Mouse (Mus musculus) midbrain, embryonic 13.5 days (tissue): ENCODE measurements around the gene Zic5. TPM values are rescaled to one million over a fixed set of nuclear protein-coding genes. Genes with fewer than 3 reads are reported as not detected.

ENCODE experiments used
- ATAC-seq: fragments of 200-750 bp; cut with Nextera tagmentation; 2 replicates; pipeline ENCODE4 v1.8.0; 2017; ENCODE audit warnings: mild to moderate bottlenecking, moderate TSS enrichment, moderate library complexity
- H3K27ac ChIP-seq: fragments of 300-500 bp; sonication (generic); 2 replicates; pipeline ENCODE4 v1.5.1; 2015; ENCODE audit warnings: inconsistent platforms, mild to moderate bottlenecking, moderate library complexity
- H3K27me3 ChIP-seq: fragments of 300-500 bp; sonication (generic); 2 replicates; pipeline ENCODE4 v1.6.1; 2015; ENCODE audit warnings: mild to moderate bottlenecking, inconsistent platforms
- H3K36me3 ChIP-seq: fragments of 300-500 bp; sonication (generic); 2 replicates; pipeline ENCODE4 v1.6.1; 2015; ENCODE audit warnings: mild to moderate bottlenecking, inconsistent platforms
- H3K4me1 ChIP-seq: fragments of 300-500 bp; sonication (generic); replicated peaks from 2 replicates; pipeline ENCODE4 v1.6.1; 2015; ENCODE audit warnings: inconsistent platforms
- H3K4me2 ChIP-seq: fragments of 300-500 bp; sonication (generic); replicated peaks from 2 replicates; pipeline ENCODE4 v1.6.1; 2015; ENCODE audit warnings: moderate library complexity, mild to moderate bottlenecking, inconsistent platforms
- H3K4me3 ChIP-seq: fragments of 300-500 bp; sonication (generic); replicated peaks from 2 replicates; pipeline ENCODE4 v1.5.1; 2015; ENCODE audit warnings: mild to moderate bottlenecking, inconsistent platforms
- H3K9ac ChIP-seq: fragments of 300-500 bp; sonication (generic); replicated peaks from 2 replicates; pipeline ENCODE4 v1.6.1; 2015; ENCODE audit warnings: mild to moderate bottlenecking, inconsistent platforms
- H3K9me3 ChIP-seq: fragments of 300-500 bp; sonication (generic); 2 replicates; pipeline ENCODE4 v1.6.1; 2016; ENCODE audit warnings: mild to moderate bottlenecking, inconsistent platforms
- WGBS: fragments of 180-500 bp; shearing (Covaris S2); methylation state at CpG from one replicate; pipeline ENCODE4 v1.1.7; 2015; 5-methylcytosine and 5-hydroxymethylcytosine counted together
- polyA plus RNA-seq: library from polyadenylated mRNA; unstranded; fragments of >200 nt; fragmentation: Nextera tagmentation; extraction: Ambion mirVana; gene quantifications from 2 replicates; pipeline ENCODE4 v1.2.1, GENCODE M21; 2015

Gene Zic5
- polyA plus RNA-seq, 1 experiment from 2014 or later, result 15.5 TPM

- no peaks in the 10 kb centered on the region for H3K36me3 ChIP-seq
- peaks cover 57% of the 10 kb centered on the region for H3K4me1 ChIP-seq
- H3K9ac ChIP-seq, result peak within 1 kb of the TSS; percentile 67
- H3K27me3 ChIP-seq, result peaks cover 94% of the 10 kb centered on the region
- WGBS, result 1% methylated on average over 56 of the region's 59 CpGs
- H3K4me2 ChIP-seq, result peak within 1 kb of the TSS; percentile 65
- peak within 1 kb of the TSS; percentile 81 for H3K27ac ChIP-seq
- peak; percentile 41 for ATAC-seq
- H3K9me3 ChIP-seq, result no peaks in the 10 kb centered on the region
- H3K4me3 ChIP-seq, result peak within 1 kb of the TSS; percentile 43
Observed at GRCm38 (mm10) chr14:122450496-122451382, 14.7 kb downstream of the Zic5 start, which contains the start of gene Gm5089. Gene Gm5089, minus strand, starts transcription at chr14:122451115.

DNA sequence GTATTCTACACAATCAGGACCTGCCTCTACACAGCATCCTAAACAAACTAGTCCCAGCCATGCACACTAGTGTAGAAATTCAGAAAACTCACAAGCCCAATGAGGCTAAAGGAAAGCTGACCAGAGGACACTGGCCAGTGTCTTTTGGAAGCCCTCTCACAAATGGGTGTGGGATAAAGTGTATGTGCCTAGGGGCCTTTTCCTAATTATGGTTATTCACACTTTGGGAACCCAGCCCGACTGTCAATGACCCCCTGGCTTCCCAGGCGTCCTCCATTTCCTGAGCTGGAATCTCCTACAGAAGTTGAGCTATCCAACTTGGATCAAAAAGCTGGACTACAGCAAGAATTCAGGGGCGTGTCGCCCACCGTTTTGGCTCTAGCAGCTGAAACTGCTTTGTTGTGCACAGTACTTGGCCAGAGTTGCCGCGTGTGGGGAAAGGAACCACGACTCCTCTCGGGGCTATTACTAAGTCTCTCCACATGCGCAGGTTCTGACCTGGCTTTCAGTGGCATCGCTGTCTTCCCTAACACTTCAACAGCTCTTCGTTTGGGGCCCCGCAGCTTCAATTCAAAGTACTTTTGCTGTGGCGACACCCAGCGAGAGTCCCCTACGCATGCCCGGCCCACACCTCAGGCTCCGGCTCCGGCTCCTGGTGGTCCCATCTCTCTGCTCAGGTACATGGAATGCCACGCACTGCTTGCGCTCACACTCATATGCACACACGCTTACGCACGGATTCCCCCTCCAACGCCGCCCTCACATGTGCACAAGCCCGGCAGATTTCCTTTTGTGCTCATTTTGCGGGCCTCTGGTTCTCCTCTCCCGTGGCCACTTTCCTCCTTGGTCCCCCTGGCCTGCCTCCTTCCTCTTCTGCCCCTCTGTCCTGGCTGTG, 15.6 kb downstream of the Zic5 start:
- H3K9me3 ChIP-seq, result no peaks in the 10 kb centered on the region
- H3K4me1 ChIP-seq, result peaks cover 51% of the 10 kb centered on the region
- H3K27me3 ChIP-seq, result peaks cover 90% of the 10 kb centered on the region
- H3K36me3 ChIP-seq, result no peaks in the 10 kb centered on the region
- peak; percentile 7; the same call in 1 of the 2 replicates for ATAC-seq
- peak overlapping the region; percentile 67 for H3K9ac ChIP-seq
- 3% methylated on average over 29 of the region's 29 CpGs for WGBS
- peak overlapping the region; percentile 43 for H3K4me3 ChIP-seq
- H3K4me2 ChIP-seq, result peak overlapping the region; percentile 65
- peak overlapping the region; percentile 81 for H3K27ac ChIP-seq

GRCm38 (mm10) chr14:122436850-122437249, 28.6 kb downstream of the Zic5 start:
- H3K9me3 ChIP-seq, result no peaks in the 10 kb centered on the region; the same call in 1 of the 2 replicates
- no peaks in the 10 kb centered on the region for H3K4me1 ChIP-seq
- no peaks in the 10 kb centered on the region for H3K36me3 ChIP-seq
- WGBS, result 68% methylated on average over 10 of the region's 10 CpGs
- H3K9ac ChIP-seq, result no peak overlapping the region
- no peak overlapping the region for H3K4me3 ChIP-seq
- ATAC-seq, result no peak
- H3K27ac ChIP-seq, result no peak overlapping the region
- H3K27me3 ChIP-seq, result peaks cover 15% of the 10 kb centered on the region
- H3K4me2 ChIP-seq, result no peak overlapping the region

GRCm38 (mm10) chr14:122434039-122434438, 31.4 kb downstream of the Zic5 start:
- no peak overlapping the region for H3K4me3 ChIP-seq
- no peak overlapping the region for H3K9ac ChIP-seq
- H3K36me3 ChIP-seq, result no peaks in the 10 kb centered on the region
- H3K27me3 ChIP-seq, result peaks cover 12% of the 10 kb centered on the region
- H3K4me1 ChIP-seq, result no peaks in the 10 kb centered on the region
- WGBS, result 89% methylated on average over 10 of the region's 10 CpGs
- H3K27ac ChIP-seq, result no peak overlapping the region
- no peak for ATAC-seq
- H3K9me3 ChIP-seq, result no peaks in the 10 kb centered on the region; the same call in 1 of the 2 replicates
- no peak overlapping the region for H3K4me2 ChIP-seq

DNA sequence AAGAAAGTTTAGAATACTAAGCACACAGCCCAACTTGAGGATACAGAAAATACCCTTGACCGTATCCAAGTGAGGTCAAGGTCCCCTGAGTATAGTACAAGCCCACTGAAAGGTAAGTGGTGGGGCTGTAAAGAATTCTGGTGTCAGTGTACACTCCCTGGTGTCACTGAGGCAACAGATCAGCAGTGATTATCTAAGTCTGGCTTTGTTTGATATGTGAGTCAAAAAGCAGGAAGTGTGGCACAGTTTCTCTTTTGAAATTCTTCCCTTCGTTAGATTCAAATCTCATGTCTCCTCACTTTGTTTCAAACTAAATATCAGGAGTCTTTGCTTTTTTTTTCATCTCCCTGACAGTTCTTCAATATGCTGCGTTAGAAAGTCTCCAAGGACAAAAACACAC, 32.9 kb downstream of the Zic5 start:
- Histone ChIP-seq H3K4me3 (no peak overlapping the region), H3K9me3 (no peaks in the 10 kb centered on the region; the same call in 1 of the 2 replicates), H3K27me3 (peaks cover 12% of the 10 kb centered on the region), H3K4me2 (no peak overlapping the region), H3K9ac (no peak overlapping the region), H3K4me1 (peaks cover 3% of the 10 kb centered on the region), H3K36me3 (no peaks in the 10 kb centered on the region), H3K27ac (no peak overlapping the region)
- no peak for ATAC-seq
- 58% methylated on average over 3 of the region's 3 CpGs for WGBS

GRCm38 (mm10) chr14:122427654-122428053, 37.8 kb downstream of the Zic5 start:
- ATAC-seq, result no peak
- H3K27ac ChIP-seq, result no peak overlapping the region
- no peaks in the 10 kb centered on the region for H3K9me3 ChIP-seq
- WGBS, result 77% methylated on average over 3 of the region's 3 CpGs
- H3K4me2 ChIP-seq, result no peak overlapping the region
- H3K4me3 ChIP-seq, result no peak overlapping the region
- peaks cover 13% of the 10 kb centered on the region for H3K4me1 ChIP-seq
- H3K36me3 ChIP-seq, result no peaks in the 10 kb centered on the region
- H3K27me3 ChIP-seq, result peaks cover 23% of the 10 kb centered on the region; the same call in 1 of the 2 replicates
- no peak overlapping the region for H3K9ac ChIP-seq

- Histone ChIP-seq H3K9ac (no peak overlapping the region), H3K4me2 (no peak overlapping the region), H3K4me1 (peaks cover 13% of the 10 kb centered on the region), H3K4me3 (no peak overlapping the region), H3K36me3 (no peaks in the 10 kb centered on the region), H3K27me3 (peaks cover 25% of the 10 kb centered on the region; the same call in 1 of the 2 replicates), H3K9me3 (no peaks in the 10 kb centered on the region), H3K27ac (peak overlapping the region; percentile 35; the same call in 1 of the 2 replicates)
- WGBS, result 45% methylated on average over 8 of the region's 8 CpGs
- ATAC-seq, result peak; percentile 78
Observed at GRCm38 (mm10) chr14:122427204-122427560, 38.3 kb downstream of the Zic5 start.

DNA sequence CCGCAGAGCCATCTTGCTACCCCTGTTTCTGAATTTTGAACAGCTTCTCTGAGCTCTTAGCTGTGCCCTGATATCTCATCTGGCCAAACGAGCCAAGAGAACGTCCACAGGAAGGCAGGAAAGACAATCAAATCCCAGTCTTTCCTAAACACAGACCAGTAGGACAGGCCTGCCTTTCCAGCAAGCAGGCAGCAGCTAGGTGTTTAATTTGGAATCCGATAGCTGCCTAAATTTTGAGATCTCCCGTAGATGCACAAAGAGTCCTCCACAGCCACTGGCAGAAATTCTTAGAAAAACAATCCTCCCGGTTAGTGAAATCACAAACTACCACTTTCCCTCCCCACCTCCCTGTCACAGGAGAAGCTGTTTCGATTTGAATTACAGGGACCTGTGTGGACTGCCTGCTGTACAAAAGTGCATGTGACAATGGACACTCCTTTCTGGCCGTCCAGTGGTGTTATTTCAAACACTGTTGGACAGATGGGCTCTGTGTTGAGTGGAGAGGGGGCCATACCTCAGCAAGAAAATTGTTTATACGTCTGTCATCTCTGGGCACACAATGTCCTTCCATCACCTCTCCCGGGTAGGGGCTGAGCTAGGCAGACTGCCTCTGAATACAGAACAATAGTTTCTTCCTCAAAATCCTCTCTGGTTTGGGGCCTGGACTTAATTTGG, 38.8 kb downstream of the Zic5 start:
- no peak; the same call in 1 of the 2 replicates for ATAC-seq
- Histone ChIP-seq H3K36me3 (no peaks in the 10 kb centered on the region), H3K4me3 (no peak overlapping the region), H3K4me1 (peaks cover 13% of the 10 kb centered on the region), H3K27me3 (peaks cover 28% of the 10 kb centered on the region; the same call in 1 of the 2 replicates), H3K9me3 (no peaks in the 10 kb centered on the region), H3K9ac (no peak overlapping the region), H3K4me2 (no peak overlapping the region), H3K27ac (peak overlapping the region; percentile 35; the same call in 1 of the 2 replicates)
- 51% methylated on average over 10 of the region's 10 CpGs for WGBS

DNA sequence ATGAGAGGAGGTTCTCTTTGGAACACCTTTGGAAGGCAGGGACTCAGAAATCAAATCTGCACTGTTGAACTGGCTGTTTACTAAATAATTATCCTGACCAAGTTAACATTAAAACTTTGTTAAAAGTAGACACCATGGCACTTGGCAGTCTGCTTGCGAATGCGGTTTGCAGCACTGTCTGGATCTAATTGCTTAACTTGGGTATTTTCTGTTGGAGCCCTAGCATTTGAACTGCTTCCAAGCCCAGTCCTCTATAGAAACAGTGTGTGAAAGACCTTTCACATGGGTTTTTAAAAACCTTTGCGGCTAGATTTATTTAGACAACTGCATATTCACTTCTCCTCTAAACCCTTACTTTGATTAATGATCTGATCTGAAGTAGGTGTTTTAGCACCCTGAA, 41.0 kb downstream of the Zic5 start:
- Histone ChIP-seq H3K4me2 (no peak overlapping the region), H3K9me3 (no peaks in the 10 kb centered on the region), H3K4me1 (peaks cover 13% of the 10 kb centered on the region), H3K9ac (no peak overlapping the region), H3K27ac (no peak overlapping the region), H3K27me3 (peaks cover 44% of the 10 kb centered on the region), H3K36me3 (no peaks in the 10 kb centered on the region), H3K4me3 (no peak overlapping the region)
- 88% methylated on average over 3 of the region's 3 CpGs for WGBS
- no peak for ATAC-seq

GRCm38 (mm10) chr14:122416166-122416771, 49.2 kb downstream of the Zic5 start:
- H3K4me2 ChIP-seq, result no peak overlapping the region

GRCm38 (mm10) chr14:122414786-122415185, 50.7 kb downstream of the Zic5 start:
- Histone ChIP-seq H3K27ac (no peak overlapping the region), H3K9me3 (no peaks in the 10 kb centered on the region), H3K36me3 (no peaks in the 10 kb centered on the region), H3K4me2 (no peak overlapping the region), H3K27me3 (peaks cover 60% of the 10 kb centered on the region), H3K4me3 (no peak overlapping the region), H3K4me1 (peaks cover 10% of the 10 kb centered on the region), H3K9ac (no peak overlapping the region)
- 98% methylated on average over 2 of the region's 2 CpGs for WGBS
- no peak for ATAC-seq

More at GRCm38 (mm10) chr14:122416166-122416771, 49.2 kb downstream of the Zic5 start:
- Histone ChIP-seq H3K36me3 (no peaks in the 10 kb centered on the region), H3K9me3 (no peaks in the 10 kb centered on the region), H3K27me3 (peaks cover 57% of the 10 kb centered on the region), H3K4me1 (peaks cover 10% of the 10 kb centered on the region), H3K4me3 (no peak overlapping the region), H3K27ac (no peak overlapping the region), H3K9ac (no peak overlapping the region)
- ATAC-seq, result no peak
- WGBS, result 3% methylated on average over 4 of the region's 4 CpGs
